ENCODE assay signal across 8 mouse cellular contexts in the genomic region with DNA sequence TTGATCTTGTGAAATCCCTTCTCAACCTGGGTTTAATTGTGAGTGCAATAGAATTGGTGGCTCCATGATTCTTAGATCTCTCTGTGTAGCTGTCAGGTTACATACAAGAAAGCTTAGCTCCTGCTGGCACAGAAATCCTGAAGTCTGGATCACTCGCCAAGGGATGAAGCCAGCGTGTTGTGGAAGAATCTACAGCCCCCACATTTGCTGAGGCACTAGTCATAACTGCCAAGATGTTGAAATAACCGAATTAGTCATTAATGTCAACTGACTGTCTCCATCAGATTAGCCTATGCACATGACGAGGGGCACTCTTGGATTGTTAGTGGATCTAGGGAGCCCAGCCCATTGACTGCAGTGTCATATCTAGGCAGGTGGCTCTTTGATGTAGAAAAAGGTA.
DNase-seq lines count a peak whose midpoint lies in the region; ATAC-seq and TF ChIP-seq lines count a peak whose summit lies in the region.

No protein-coding gene starts in this region.

- H3K36me3 ChIP-seq in hindbrain, embryonic 14.5 days (replicated peaks; ENCODE audit: control insufficient read depth, insufficient read depth), result no peaks in the 10 kb centered on the region

- intact Hi-C loops in left cerebral cortex, postnatal 25 days (cut with DNase I), result no loop called here

- peak; percentile 19 to 49 for DNase-seq in frontal cortex, adult 2 months (ENCODE audit: extremely low spot score in 1 of 2, low spot score in 1 of 2)
- no peak for DNase-seq in frontal cortex, postnatal 10 days (ENCODE audit: low spot score in 2 of 2)
- DNase-seq in lung, postnatal 36 days, result peak; percentile 7
- no peak for DNase-seq in lung, postnatal 14 days
- DNase-seq in left cerebral cortex, postnatal 25 days (ENCODE audit: low spot score in 2 of 2), result peak; percentile 38 to 59
- no peak for DNase-seq in hindbrain, embryonic 14.5 days (ENCODE audit: low spot score)

- WGBS in hindbrain, embryonic 14.5 days, result 82% methylated on average over 4 of the region's 4 CpGs

- no peak overlapping the region for H3K4me2 ChIP-seq in hindbrain, embryonic 14.5 days (replicated peaks)

- ATAC-seq in CD4-positive, CD25-positive, alpha-beta regulatory T cell, adult 4 months, result no peak
- ATAC-seq in hindbrain, embryonic 14.5 days (ENCODE audit: low FRiP score), result no peak

- H3K27me3 ChIP-seq in hindbrain, embryonic 14.5 days (ENCODE audit: control insufficient read depth, insufficient read depth, low read length), result no peaks in the 10 kb centered on the region

- peak overlapping the region; percentile 33 for H3K27ac ChIP-seq in bone marrow macrophage, adult 2 months (ENCODE audit: insufficient read depth, low read depth, low read length)
- H3K27ac ChIP-seq in hindbrain, embryonic 14.5 days, result no peak overlapping the region

- peaks cover 24% of the 10 kb centered on the region for H3K4me1 ChIP-seq in bone marrow macrophage, adult 2 months (ENCODE audit: control insufficient read depth, insufficient read depth, low read length)
- H3K4me1 ChIP-seq in hindbrain, embryonic 14.5 days (replicated peaks; ENCODE audit: control insufficient read depth, insufficient read depth, low read length), result no peaks in the 10 kb centered on the region

- H3K9me3 ChIP-seq in hindbrain, embryonic 14.5 days (ENCODE audit: control insufficient read depth, low read length), result no peaks in the 10 kb centered on the region

- no peak overlapping the region for H3K4me3 ChIP-seq in bone marrow macrophage, adult 2 months (ENCODE audit: insufficient read depth, low read length)
- H3K4me3 ChIP-seq in hindbrain, embryonic 14.5 days (replicated peaks; ENCODE audit: low read length), result no peak overlapping the region

- H3K9ac ChIP-seq in hindbrain, embryonic 14.5 days, result no peak overlapping the region

- TF ChIP-seq CTCF in bone marrow macrophage, adult 2 months (IDR thresholded peaks at IDR 0.05; ENCODE audit: low read depth, low read length), result no peak

- TF ChIP-seq POLR2A in bone marrow macrophage, adult 2 months (IDR thresholded peaks at IDR 0.05; ENCODE audit: borderline replicate concordance, low read depth, low read length), result no peak

Comparison
In these comparisons a context has a peak if more than half of its experiments do, and no peak if none do; other contexts are left out.
1. DNase-seq: peak in frontal cortex, adult 2 months (2 of 2), lung, postnatal 36 days (single experiment) and left cerebral cortex, postnatal 25 days (2 of 2); none in frontal cortex, postnatal 10 days (0 of 2), lung, postnatal 14 days (single experiment) and hindbrain, embryonic 14.5 days (single experiment).